Mouse (Mus musculus) lung, postnatal 0 days (tissue): ENCODE measurements around the gene Chaf1b. TPM values are rescaled to one million over a fixed set of nuclear protein-coding genes. Genes with fewer than 3 reads are reported as not detected.

Source experiments
- ATAC-seq: fragments of 200-750 bp; cut with Nextera tagmentation; 2 replicates; pipeline ENCODE4 v1.8.0; 2017; ENCODE audit warnings: moderate library complexity
- DNase-seq: peaks from one replicate; pipeline ENCODE4 v3.0.0-alpha.2; 2016; ENCODE audit warnings: low spot score
- H3K27ac ChIP-seq: fragments of 300-500 bp; sonication (generic); 2 replicates; pipeline ENCODE4 v1.5.1; 2014; ENCODE audit warnings: antibody characterized with exemption, mild to moderate bottlenecking, low read length, mixed read lengths
- H3K27me3 ChIP-seq: fragments of 300-500 bp; sonication (generic); replicated peaks from 2 replicates; pipeline ENCODE4 v1.6.1; 2014; ENCODE audit warnings: low read length, mixed read lengths; ENCODE audit not compliant: insufficient read depth
- H3K36me3 ChIP-seq: fragments of 300-500 bp; sonication (generic); 2 replicates; pipeline ENCODE4 v1.6.1; 2014; ENCODE audit warnings: low read length, mixed read lengths; ENCODE audit not compliant: insufficient read depth
- H3K4me1 ChIP-seq: fragments of 300-500 bp; sonication (generic); 2 replicates; pipeline ENCODE4 v1.6.1; 2014; ENCODE audit warnings: antibody characterized with exemption, low read depth, low read length, mixed read lengths; ENCODE audit not compliant: insufficient read depth
- H3K4me2 ChIP-seq: fragments of 300-500 bp; sonication (generic); replicated peaks from 2 replicates; pipeline ENCODE4 v1.6.1; 2014; ENCODE audit warnings: low read depth, mild to moderate bottlenecking, low read length, moderate library complexity, mixed read lengths
- H3K4me3 ChIP-seq: fragments of 300-500 bp; sonication (generic); 2 replicates; pipeline ENCODE4 v1.5.1; 2014; ENCODE audit warnings: low read depth, low read length
- H3K9ac ChIP-seq: fragments of 300-500 bp; sonication (generic); replicated peaks from 2 replicates; pipeline ENCODE4 v1.6.1; 2014; ENCODE audit warnings: low read depth, mild to moderate bottlenecking
- H3K9me3 ChIP-seq: fragments of 300-500 bp; sonication (generic); 2 replicates; pipeline ENCODE4 v1.6.1; 2016; ENCODE audit warnings: low read length, mixed read lengths
- CTCF ChIP-seq: IDR thresholded peaks from 2 replicates; pipeline ENCODE4 v1.5.1; 2016; ENCODE audit warnings: antibody characterized with exemption, mild to moderate bottlenecking
- EP300 ChIP-seq: IDR thresholded peaks from 2 replicates; pipeline ENCODE4 v1.6.1; 2016; ENCODE audit warnings: antibody characterized with exemption, mild to moderate bottlenecking, control low read depth
- WGBS: fragments of 180-500 bp; shearing (Covaris S2); extraction: QIAGEN DNeasy Blood & Tissue Kit; methylation state at CpG from one replicate; pipeline ENCODE4 v1.1.7; 2014; 5-methylcytosine and 5-hydroxymethylcytosine counted together
- polyA plus RNA-seq: library from polyadenylated mRNA; unstranded; fragments of >200 nt; fragmentation: Nextera tagmentation; extraction: Ambion mirVana; gene quantifications from 2 replicates; pipeline ENCODE4 v1.2.1, GENCODE M21; 2015

Gene Chaf1b
- polyA plus RNA-seq, 1 experiment from 2014 or later = 10.2 TPM

DNA sequence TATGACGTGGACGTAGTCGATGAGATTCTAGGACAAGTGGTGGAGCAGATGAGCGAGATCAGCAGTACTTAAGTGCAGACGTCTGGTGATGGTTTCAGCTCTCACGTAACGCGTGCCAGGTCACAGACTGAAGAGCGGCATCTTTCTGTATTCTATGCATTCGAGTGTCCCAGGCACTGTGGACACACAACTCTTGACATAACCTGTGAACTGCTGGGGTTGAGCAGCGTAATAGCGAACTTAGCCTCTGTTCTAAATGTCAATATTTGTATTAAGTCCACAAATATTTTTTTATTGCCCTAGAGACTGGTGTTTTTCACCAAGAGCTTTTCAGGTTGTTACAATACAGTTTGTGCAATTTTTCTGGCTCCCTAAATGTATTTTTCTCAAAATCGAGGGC is 8.9 kb upstream of the Chaf1b start:
- Histone ChIP-seq H3K4me2 (no peak overlapping the region), H3K27me3 (no peaks in the 10 kb centered on the region), H3K4me1 (no peaks in the 10 kb centered on the region), H3K9me3 (no peaks in the 10 kb centered on the region), H3K36me3 (peaks cover 30% of the 10 kb centered on the region), H3K4me3 (no peak overlapping the region), H3K27ac (no peak overlapping the region), H3K9ac (no peak overlapping the region)
- ATAC-seq (no peak), DNase-seq (peak; percentile 36)
- TF ChIP-seq CTCF (no peak), EP300 (no peak)
- WGBS = 72% methylated on average over 13 of the region's 13 CpGs

DNA sequence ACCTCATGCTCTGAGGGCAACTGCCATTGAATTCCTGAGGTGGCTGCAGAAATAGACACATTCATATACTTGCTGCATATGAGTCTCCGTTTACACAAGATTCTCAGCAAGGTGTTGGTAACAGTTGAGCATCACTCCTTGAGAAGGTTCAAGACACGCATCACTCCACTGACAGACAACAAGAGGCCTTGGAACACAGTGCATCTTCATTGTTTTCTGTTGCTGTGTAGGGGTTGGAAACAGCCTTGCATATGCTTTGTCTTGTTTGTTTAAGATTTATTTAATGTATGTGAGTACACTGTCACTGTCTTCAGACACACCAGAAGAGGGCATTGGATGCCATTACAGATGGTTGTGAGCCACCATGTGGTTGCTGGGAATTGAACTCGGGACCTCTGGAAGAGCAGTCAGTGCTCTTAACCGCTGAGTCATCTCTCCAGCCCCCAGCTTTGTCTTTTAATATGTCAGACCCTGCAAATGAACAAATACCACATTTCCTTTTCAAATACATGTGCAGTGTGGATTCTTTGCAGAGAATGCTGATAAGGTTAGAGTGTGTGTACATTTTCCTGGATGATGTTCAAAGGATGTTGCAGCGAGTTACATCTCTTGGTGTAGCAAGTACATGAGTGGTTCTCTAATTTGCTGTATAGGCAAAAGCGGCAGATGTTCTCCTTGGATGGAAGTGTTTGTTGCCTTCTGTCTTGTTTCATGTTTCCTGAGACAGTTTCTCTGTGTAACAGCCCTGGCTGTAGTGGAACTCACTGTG is 5.9 kb upstream of the Chaf1b start:
- no peak overlapping the region for H3K9ac ChIP-seq
- no peak for DNase-seq
- H3K4me2 ChIP-seq = no peak overlapping the region
- H3K36me3 ChIP-seq = peaks cover 8% of the 10 kb centered on the region; the same call in 1 of the 2 replicates
- H3K4me3 ChIP-seq = no peak overlapping the region
- 66% methylated on average over 6 of the region's 6 CpGs for WGBS
- no peaks in the 10 kb centered on the region for H3K27me3 ChIP-seq
- TF ChIP-seq CTCF (no peak), EP300 (no peak)
- no peaks in the 10 kb centered on the region for H3K9me3 ChIP-seq
- no peaks in the 10 kb centered on the region for H3K4me1 ChIP-seq
- no peak overlapping the region for H3K27ac ChIP-seq
- no peak for ATAC-seq

DNA sequence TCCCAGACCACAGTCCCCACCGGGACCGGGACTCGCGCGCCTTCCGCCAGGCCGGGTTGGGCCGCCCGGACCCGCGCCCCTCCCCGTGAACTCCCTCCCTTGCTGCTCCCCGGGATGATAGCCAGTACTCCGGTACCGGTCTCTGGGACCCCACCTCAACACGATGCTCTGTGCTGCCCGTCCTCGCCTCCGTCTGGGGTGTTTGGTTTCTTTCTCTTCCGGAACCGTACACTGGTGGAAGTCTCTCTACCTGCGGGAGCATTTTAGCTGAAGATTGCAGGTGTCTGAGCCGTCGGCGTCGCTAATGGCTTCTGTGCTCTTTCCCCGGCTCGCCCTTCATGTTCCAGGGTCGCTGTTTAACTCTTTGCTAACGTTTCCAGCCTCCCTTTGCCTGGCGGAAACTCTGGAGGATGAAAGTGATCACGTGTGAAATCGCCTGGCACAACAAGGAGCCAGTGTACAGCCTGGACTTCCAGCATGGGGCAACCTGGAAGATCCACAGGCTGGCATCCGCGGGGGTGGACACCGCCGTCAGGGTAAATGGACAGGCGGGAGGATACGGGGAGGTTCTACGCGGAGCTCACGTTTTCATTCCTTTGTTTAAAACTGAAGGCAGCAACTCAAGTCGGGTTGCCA is 503 bp downstream of the Chaf1b start:
- no peaks in the 10 kb centered on the region for H3K27me3 ChIP-seq
- H3K27ac ChIP-seq = no peak overlapping the region
- no peaks in the 10 kb centered on the region for H3K4me1 ChIP-seq
- TF ChIP-seq CTCF (no peak), EP300 (no peak)
- 1% methylated on average over 43 of the region's 43 CpGs for WGBS
- H3K9ac ChIP-seq = peak overlapping the region; percentile 41
- ATAC-seq (peak; percentile 49; the same call in 1 of the 2 replicates), DNase-seq (peak; percentile 28)
- H3K4me3 ChIP-seq = peak overlapping the region; percentile 80
- no peaks in the 10 kb centered on the region for H3K36me3 ChIP-seq
- peak overlapping the region; percentile 98 for H3K4me2 ChIP-seq
- no peaks in the 10 kb centered on the region for H3K9me3 ChIP-seq

DNA sequence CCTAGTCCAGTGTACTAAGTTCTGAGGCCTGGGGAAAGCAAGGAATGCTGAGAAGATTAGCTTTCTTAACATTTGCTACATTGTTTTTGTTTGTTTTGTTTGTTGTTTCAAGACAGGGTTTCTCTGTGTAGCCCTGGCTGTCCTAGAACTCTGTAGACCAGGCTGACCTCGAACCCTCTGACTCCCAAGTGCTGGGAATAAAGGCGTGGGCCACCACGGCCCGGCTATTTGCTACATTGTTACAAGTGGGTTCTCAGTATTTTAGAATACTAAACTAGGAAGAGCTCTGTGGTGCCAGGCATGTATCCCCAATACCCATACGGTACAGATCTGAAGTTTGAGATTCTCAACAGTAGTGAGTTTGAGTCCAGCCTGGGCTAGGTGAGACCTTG is 1.0 kb downstream of the Chaf1b start:
- H3K27ac ChIP-seq = no peak overlapping the region
- H3K9ac ChIP-seq = no peak overlapping the region
- TF ChIP-seq CTCF (no peak), EP300 (no peak)
- no peaks in the 10 kb centered on the region for H3K27me3 ChIP-seq
- 32% methylated on average over 5 of the region's 5 CpGs for whole genome bisulfite sequencing
- peak overlapping the region; percentile 98 for H3K4me2 ChIP-seq
- no peaks in the 10 kb centered on the region for H3K9me3 ChIP-seq
- H3K4me1 ChIP-seq = no peaks in the 10 kb centered on the region
- ATAC-seq (no peak), DNase-seq (no peak)
- H3K36me3 ChIP-seq = no peaks in the 10 kb centered on the region
- peak overlapping the region; percentile 80; the same call in 1 of the 2 replicates for H3K4me3 ChIP-seq

DNA sequence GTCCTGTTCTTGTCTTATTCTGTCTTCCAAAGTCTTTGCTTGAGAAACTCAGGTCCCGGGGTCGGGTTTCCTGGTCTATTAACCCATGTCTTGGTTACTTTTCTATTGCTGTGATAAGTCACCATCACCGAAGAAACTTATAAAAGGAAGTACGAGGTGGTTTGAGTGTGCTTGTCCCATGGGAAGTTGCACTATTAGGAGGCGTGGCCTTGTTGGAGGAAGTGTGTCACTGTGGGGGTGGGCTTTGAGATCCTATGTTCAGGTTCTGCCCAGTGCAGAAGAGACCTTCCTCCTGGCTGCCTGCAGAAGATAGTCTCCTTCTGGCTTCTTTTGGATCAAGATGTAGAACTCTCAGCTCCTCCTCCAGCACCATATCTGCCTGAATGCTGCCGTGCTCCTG is 4.8 kb downstream of the Chaf1b start:
- DNase-seq (no peak), ATAC-seq (no peak)
- no peak overlapping the region for H3K4me3 ChIP-seq
- H3K36me3 ChIP-seq = no peaks in the 10 kb centered on the region
- no peak overlapping the region for H3K4me2 ChIP-seq
- H3K27ac ChIP-seq = no peak overlapping the region
- no peaks in the 10 kb centered on the region for H3K27me3 ChIP-seq
- 82% methylated on average over 6 of the region's 6 CpGs for WGBS
- no peaks in the 10 kb centered on the region for H3K4me1 ChIP-seq
- TF ChIP-seq CTCF = no peak
- no peak for TF ChIP-seq EP300
- H3K9ac ChIP-seq = no peak overlapping the region
- H3K9me3 ChIP-seq = no peaks in the 10 kb centered on the region

DNA sequence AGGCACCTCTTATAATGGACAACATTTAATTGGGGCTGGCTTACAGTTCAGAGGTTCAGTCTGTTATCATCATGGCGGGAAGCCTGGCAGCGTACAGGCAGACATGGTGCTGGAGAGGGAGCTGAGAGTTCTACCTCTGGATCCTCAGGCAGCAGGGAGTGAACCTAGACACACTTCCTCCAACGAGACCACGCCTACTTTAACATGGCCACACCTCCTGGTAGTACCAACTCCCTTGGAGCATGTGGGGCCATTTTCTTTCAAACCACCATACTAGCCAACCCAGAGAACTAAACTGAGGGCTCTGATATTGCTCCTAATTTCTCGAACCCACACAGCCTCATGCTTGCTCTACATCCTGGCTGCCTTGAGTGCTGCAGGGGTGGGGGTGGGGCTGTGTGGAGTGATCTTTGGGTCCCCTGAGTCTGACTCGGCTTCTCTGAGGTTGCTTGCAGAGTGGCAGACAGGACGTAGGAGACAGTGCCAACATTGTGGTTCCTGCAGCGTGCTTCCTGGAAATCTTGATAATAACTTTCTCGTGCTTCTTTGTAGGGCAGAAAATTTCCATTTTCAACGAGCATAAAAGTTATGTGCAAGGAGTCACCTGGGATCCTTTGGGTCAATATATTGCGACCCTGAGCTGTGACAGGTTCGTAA is 7.4 kb downstream of the Chaf1b start:
- no peak overlapping the region for H3K4me3 ChIP-seq
- H3K36me3 ChIP-seq = no peaks in the 10 kb centered on the region
- no peaks in the 10 kb centered on the region for H3K4me1 ChIP-seq
- H3K4me2 ChIP-seq = no peak overlapping the region
- no peak for TF ChIP-seq EP300
- TF ChIP-seq CTCF = no peak
- ATAC-seq (no peak), DNase-seq (no peak)
- 78% methylated on average over 12 of the region's 12 CpGs for WGBS
- no peaks in the 10 kb centered on the region for H3K9me3 ChIP-seq
- H3K9ac ChIP-seq = no peak overlapping the region
- no peak overlapping the region for H3K27ac ChIP-seq
- H3K27me3 ChIP-seq = no peaks in the 10 kb centered on the region
